Mouse (Mus musculus) midbrain, embryonic 13.5 days (tissue): ENCODE data around the gene Gm49396. TPM values are rescaled to one million over a fixed set of nuclear protein-coding genes. Genes with fewer than 3 reads are reported as not detected.
A peak's percentile ranks its signal among the peaks of the same experiment; 100 is the strongest.

Experiments
- ATAC-seq: fragments of 200-750 bp; cut with Nextera tagmentation; 2 replicates; pipeline ENCODE4 v1.8.0; 2017; ENCODE audit warnings: mild to moderate bottlenecking, moderate TSS enrichment, moderate library complexity
- H3K27ac ChIP-seq: fragments of 300-500 bp; sonication (generic); 2 replicates; pipeline ENCODE4 v1.5.1; 2015; ENCODE audit warnings: inconsistent platforms, mild to moderate bottlenecking, moderate library complexity
- H3K27me3 ChIP-seq: fragments of 300-500 bp; sonication (generic); 2 replicates; pipeline ENCODE4 v1.6.1; 2015; ENCODE audit warnings: mild to moderate bottlenecking, inconsistent platforms
- H3K36me3 ChIP-seq: fragments of 300-500 bp; sonication (generic); 2 replicates; pipeline ENCODE4 v1.6.1; 2015; ENCODE audit warnings: mild to moderate bottlenecking, inconsistent platforms
- H3K4me1 ChIP-seq: fragments of 300-500 bp; sonication (generic); replicated peaks from 2 replicates; pipeline ENCODE4 v1.6.1; 2015; ENCODE audit warnings: inconsistent platforms
- H3K4me2 ChIP-seq: fragments of 300-500 bp; sonication (generic); replicated peaks from 2 replicates; pipeline ENCODE4 v1.6.1; 2015; ENCODE audit warnings: moderate library complexity, mild to moderate bottlenecking, inconsistent platforms
- H3K4me3 ChIP-seq: fragments of 300-500 bp; sonication (generic); replicated peaks from 2 replicates; pipeline ENCODE4 v1.5.1; 2015; ENCODE audit warnings: mild to moderate bottlenecking, inconsistent platforms
- H3K9ac ChIP-seq: fragments of 300-500 bp; sonication (generic); replicated peaks from 2 replicates; pipeline ENCODE4 v1.6.1; 2015; ENCODE audit warnings: mild to moderate bottlenecking, inconsistent platforms
- H3K9me3 ChIP-seq: fragments of 300-500 bp; sonication (generic); 2 replicates; pipeline ENCODE4 v1.6.1; 2016; ENCODE audit warnings: mild to moderate bottlenecking, inconsistent platforms
- WGBS: fragments of 180-500 bp; shearing (Covaris S2); methylation state at CpG from one replicate; pipeline ENCODE4 v1.1.7; 2015; 5-methylcytosine and 5-hydroxymethylcytosine counted together
- polyA plus RNA-seq: library from polyadenylated mRNA; unstranded; fragments of >200 nt; fragmentation: Nextera tagmentation; extraction: Ambion mirVana; gene quantifications from 2 replicates; pipeline ENCODE4 v1.2.1, GENCODE M21; 2015

The Gm49396 gene
- 20.7 and 22.6 TPM in 2 replicates for polyA plus RNA-seq

DNA sequence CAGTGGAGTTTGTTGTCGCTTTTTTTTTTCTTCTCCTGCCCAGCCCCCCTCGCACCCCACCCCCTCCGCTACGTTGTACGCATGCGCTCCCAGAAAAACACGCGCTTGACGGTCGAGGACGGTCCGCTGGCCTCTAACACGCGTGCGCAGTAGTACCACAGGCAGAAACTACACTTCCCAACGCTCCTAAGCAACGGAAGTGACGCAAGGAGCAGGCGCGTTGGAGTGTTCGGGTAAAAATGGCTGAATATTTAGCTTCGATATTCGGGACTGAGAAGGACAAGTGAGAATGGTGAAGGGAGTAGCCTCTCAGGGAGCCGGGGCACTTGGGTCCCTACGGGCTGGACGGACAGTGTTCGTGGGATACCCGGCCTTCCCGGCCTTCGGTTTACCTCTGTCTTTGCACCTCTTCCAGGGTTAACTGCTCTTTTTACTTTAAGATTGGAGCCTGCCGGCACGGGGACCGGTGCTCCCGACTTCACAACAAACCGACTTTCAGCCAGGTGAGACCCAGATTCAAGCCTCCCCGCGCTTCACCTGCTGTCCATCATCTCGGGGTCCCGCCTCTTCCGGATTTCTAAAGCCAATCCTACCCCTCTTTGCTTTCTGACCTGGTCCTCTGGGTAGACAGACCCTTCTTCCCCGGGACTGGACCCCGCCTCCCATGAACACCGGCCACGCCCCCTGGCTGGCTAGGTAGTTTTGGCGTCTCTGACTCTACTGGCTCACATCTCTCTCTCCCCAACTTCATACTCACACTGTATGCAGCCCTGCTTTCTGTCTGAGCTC is at the start of gene Gm49396, which contains the start of the genes U2af1l4 and Psenen:
Gene Gm49396 (plus strand): TSS at position 228 of the 789 bp plus-strand sequence.
Gene U2af1l4 (plus strand): TSS at position 185 of the 789 bp plus-strand sequence.
Gene Psenen (minus strand): TSS at position 511 of the 789 bp plus-strand sequence.
- peak within 1 kb of the TSS; percentile 91 for H3K27ac ChIP-seq

DNA sequence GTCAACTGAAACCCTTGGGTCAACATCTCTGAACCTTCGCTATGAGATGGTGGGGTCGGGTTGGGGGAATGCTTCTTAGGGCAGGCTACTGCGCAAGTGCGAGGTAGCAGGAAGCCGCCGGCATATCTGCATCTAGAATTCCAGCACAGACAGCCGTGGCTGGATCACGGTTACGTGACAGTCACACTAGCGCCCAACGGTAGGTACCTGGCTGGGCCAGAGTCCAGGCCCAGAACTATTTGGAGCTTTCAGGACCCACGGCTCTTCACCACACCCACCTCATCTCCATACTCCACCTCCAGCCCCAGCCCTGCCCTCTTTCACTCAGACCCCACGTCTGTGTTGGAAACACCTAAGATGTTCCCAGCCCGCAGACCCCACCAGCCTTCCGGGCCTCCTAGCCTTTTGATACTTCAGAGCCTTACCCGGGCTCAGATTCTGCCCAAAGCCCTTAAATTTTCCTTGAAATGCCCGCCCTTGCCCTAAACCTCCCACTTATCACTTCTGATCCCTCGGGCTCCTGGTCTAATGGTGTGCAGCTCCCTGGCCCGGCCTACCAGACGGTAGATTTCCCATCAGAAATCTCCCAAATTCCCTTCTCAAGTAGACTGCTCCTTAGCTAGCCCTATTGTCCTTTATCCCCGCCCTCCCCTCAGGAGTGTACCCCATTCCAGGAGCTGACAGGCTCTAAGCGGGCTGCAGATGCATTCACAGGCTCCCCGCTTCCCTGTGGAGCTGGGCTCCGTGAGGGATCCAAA is 48.0 kb upstream of the Gm49396 start:
- WGBS, result 61% methylated on average over 24 of the region's 24 CpGs
- ATAC-seq, result no peak

More for the DNA sequence above, at the start of gene Gm49396, which contains the start of the genes U2af1l4 and Psenen:
- Histone ChIP-seq H3K4me1 (peaks cover 29% of the 10 kb centered on the region), H3K9ac (peak within 1 kb of the TSS; percentile 82), H3K27me3 (no peaks in the 10 kb centered on the region), H3K36me3 (peaks cover 31% of the 10 kb centered on the region), H3K9me3 (no peaks in the 10 kb centered on the region), H3K4me2 (peak within 1 kb of the TSS; percentile 89), H3K4me3 (peak within 1 kb of the TSS; percentile 83)
- peak; percentile 87 for ATAC-seq
- WGBS, result under 1% methylated on average over 45 of the region's 45 CpGs

DNA sequence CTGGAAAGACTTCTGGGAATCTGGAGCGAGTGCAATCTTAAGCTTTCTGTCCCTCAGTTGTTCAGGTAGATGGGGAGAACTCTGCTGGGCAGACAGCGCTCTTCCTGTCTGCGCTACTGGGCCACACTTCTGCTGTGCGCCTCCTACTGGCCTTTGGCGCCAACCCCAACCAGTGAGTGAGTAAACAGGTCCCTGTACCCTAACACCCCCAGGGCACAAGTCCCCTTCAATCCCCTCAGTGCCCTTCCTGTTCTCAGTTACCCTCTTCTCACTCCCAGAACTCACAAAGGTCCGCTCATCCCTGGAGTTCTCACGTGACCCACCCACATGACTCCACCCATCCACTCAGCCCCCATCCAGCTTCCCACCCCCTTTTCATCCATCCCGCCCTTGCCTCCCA is 44.8 kb upstream of the Gm49396 start:
- no peak overlapping the region for H3K4me3 ChIP-seq
- no peak overlapping the region for H3K9ac ChIP-seq
- H3K27ac ChIP-seq, result no peak overlapping the region
- H3K36me3 ChIP-seq, result peaks cover 13% of the 10 kb centered on the region
- 45% methylated on average over 8 of the region's 8 CpGs for WGBS
- no peaks in the 10 kb centered on the region for H3K9me3 ChIP-seq
- no peak for ATAC-seq
- no peak overlapping the region for H3K4me2 ChIP-seq
- no peaks in the 10 kb centered on the region; the same call in 1 of the 2 replicates for H3K27me3 ChIP-seq
- H3K4me1 ChIP-seq, result peaks cover 11% of the 10 kb centered on the region

More for the DNA sequence above, 48.0 kb upstream of the Gm49396 start:
- Histone ChIP-seq H3K27me3 (no peaks in the 10 kb centered on the region; the same call in 1 of the 2 replicates), H3K36me3 (no peaks in the 10 kb centered on the region), H3K4me1 (peaks cover 3% of the 10 kb centered on the region; the same call in 1 of the 2 replicates), H3K9ac (no peak overlapping the region), H3K9me3 (no peaks in the 10 kb centered on the region), H3K4me2 (no peak overlapping the region), H3K27ac (no peak overlapping the region), H3K4me3 (no peak overlapping the region)

DNA sequence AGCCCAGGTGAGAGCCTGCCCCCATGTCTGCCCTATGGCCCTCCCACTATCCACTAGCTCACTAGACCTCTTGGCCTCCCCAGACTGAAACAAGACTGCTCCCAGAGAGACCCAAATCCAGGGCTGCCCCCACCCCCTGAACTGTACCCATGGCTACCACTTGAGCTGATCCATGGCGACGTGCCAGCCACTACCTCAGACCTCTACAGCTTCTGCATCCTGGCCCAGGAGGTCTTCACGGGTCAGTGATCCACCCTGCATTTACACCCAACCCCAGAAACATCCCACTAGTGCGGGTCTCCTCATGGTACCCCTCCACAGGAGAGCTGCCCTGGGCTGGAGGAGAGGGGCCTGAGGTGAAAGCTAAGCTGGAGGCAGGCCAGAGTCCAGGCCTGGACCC is 42.7 kb upstream of the Gm49396 start:
- H3K4me3 ChIP-seq, result no peak overlapping the region

DNA sequence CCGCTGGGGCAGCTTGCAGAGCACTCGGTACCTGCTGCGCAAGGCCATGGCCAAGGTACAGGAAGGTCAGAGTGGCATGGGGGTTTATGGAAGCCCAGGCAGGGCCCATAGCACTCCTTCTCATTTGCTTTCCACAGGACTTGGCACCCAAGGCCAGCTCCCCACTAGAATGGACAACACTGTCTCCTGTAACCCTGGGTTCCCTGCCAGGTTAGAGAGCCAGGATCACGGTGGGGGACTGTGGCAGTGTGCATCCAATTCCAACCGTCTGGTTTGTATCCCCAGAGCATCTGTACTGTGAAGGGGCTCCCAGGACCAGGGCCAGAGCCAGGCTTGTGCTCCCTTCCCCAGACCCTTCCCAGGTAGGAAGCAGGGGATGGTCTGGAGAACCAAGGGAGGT is 42.3 kb upstream of the Gm49396 start:
- Histone ChIP-seq H3K27me3 (no peaks in the 10 kb centered on the region; the same call in 1 of the 2 replicates), H3K4me3 (no peak overlapping the region), H3K9ac (no peak overlapping the region; the same call in 1 of the 2 replicates), H3K27ac (no peak overlapping the region), H3K4me1 (peaks cover 17% of the 10 kb centered on the region), H3K9me3 (no peaks in the 10 kb centered on the region), H3K4me2 (no peak overlapping the region), H3K36me3 (peaks cover 36% of the 10 kb centered on the region)
- WGBS, result 63% methylated on average over 5 of the region's 5 CpGs
- peak; percentile 29; the same call in 1 of the 2 replicates for ATAC-seq

More for the DNA sequence above, 42.7 kb upstream of the Gm49396 start:
- no peak overlapping the region for H3K4me2 ChIP-seq
- no peaks in the 10 kb centered on the region for H3K9me3 ChIP-seq
- no peaks in the 10 kb centered on the region; the same call in 1 of the 2 replicates for H3K27me3 ChIP-seq
- 46% methylated on average over 4 of the region's 4 CpGs for WGBS
- peak overlapping the region; percentile 14; the same call in 1 of the 2 replicates for H3K9ac ChIP-seq
- peak; percentile 10 for ATAC-seq
- H3K36me3 ChIP-seq, result peaks cover 32% of the 10 kb centered on the region
- peaks cover 14% of the 10 kb centered on the region for H3K4me1 ChIP-seq
- no peak overlapping the region for H3K27ac ChIP-seq

DNA sequence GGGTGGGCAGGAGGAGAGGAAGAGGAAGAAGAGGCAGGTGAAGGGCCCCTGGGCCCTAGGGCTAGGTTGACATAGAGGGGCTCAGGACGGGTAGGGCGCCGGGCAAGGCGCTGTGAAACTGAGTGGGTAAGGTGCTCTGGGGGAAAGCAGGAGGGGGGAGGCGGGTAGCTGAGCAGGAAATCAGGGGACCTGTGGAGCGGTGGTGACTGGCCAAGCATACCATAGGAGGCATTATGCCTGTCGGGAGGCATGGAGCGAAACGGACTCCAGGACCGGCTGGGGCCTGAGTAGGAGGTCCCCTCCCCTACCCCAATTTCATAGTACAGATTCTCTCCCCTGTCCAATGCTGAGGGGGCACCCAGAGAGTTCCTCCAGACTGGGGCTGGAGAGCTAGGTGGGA is 40.3 kb upstream of the Gm49396 start:
- Histone ChIP-seq H3K27me3 (no peaks in the 10 kb centered on the region; the same call in 1 of the 2 replicates), H3K9ac (no peak overlapping the region), H3K36me3 (peaks cover 57% of the 10 kb centered on the region), H3K4me1 (peaks cover 30% of the 10 kb centered on the region), H3K9me3 (no peaks in the 10 kb centered on the region), H3K4me2 (no peak overlapping the region), H3K27ac (peak overlapping the region; percentile 10; the same call in 1 of the 2 replicates), H3K4me3 (no peak overlapping the region)
- 78% methylated on average over 10 of the region's 10 CpGs for WGBS
- ATAC-seq, result no peak

- H3K9me3 ChIP-seq, result no peaks in the 10 kb centered on the region
- no peak for ATAC-seq
- no peak overlapping the region for H3K9ac ChIP-seq
- peaks cover 73% of the 10 kb centered on the region for H3K36me3 ChIP-seq
- no peaks in the 10 kb centered on the region for H3K27me3 ChIP-seq
- no peak overlapping the region for H3K4me2 ChIP-seq
- no peak overlapping the region for H3K4me3 ChIP-seq
- H3K27ac ChIP-seq, result no peak overlapping the region
- peaks cover 30% of the 10 kb centered on the region for H3K4me1 ChIP-seq
- 84% methylated on average over 6 of the region's 6 CpGs for WGBS
Observed at GRCm38 (mm10) chr7:30524487-30524886, 38.7 kb upstream of the Gm49396 start.

DNA sequence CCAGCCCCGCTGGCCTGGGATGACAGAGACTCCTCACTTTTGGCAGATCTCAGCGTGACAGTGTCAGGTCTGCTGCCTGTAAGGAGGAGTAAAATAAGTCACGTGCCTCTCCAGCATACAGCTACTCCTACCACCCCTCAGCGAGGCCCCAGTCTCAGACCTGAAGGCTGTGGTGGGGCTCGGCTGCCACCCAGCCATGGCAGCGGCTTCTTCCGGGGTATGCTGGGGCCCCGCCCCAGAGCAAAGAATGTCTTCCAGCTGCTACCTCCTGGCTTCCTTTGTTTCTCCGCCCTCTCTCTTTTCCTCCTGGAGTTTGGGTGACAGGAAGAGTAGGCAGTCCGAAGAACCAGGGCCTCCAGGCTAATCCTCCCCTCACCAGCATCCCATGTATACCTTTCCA is 37.2 kb upstream of the Gm49396 start:
- no peaks in the 10 kb centered on the region for H3K27me3 ChIP-seq
- no peak overlapping the region; the same call in 1 of the 2 replicates for H3K9ac ChIP-seq
- no peak overlapping the region for H3K4me2 ChIP-seq
- peaks cover 87% of the 10 kb centered on the region for H3K36me3 ChIP-seq
- no peak overlapping the region for H3K27ac ChIP-seq
- H3K4me3 ChIP-seq, result no peak overlapping the region
- ATAC-seq, result no peak
- peaks cover 25% of the 10 kb centered on the region for H3K4me1 ChIP-seq
- 36% methylated on average over 10 of the region's 10 CpGs for WGBS
- H3K9me3 ChIP-seq, result no peaks in the 10 kb centered on the region

GRCm38 (mm10) chr7:30526399-30526798 is 36.7 kb upstream of the Gm49396 start:
- Histone ChIP-seq H3K36me3 (peaks cover 92% of the 10 kb centered on the region), H3K4me1 (peaks cover 29% of the 10 kb centered on the region), H3K9me3 (no peaks in the 10 kb centered on the region), H3K9ac (peak overlapping the region; percentile 53), H3K4me2 (no peak overlapping the region), H3K4me3 (no peak overlapping the region), H3K27ac (no peak overlapping the region), H3K27me3 (no peaks in the 10 kb centered on the region)
- 31% methylated on average over 17 of the region's 17 CpGs for WGBS
- no peak for ATAC-seq

DNA sequence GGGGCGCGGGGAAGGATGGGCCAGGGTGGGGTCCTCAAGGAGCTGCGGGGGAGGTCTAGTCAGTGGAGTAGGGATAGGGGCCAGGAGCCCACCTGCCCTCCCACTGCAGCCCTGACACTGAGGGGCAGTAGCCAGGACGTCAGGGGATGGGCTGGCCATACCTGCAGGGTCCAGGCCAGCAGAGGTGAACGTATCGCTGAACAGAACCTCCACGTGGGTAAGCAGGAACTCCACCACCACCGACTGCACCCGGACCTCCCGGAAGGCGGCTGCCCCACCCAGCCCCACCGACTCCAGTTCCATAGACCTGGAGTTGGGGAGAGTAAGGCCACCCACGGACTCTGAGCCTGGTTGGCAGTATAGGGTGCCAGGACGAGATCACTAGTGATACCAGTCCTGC is 36.2 kb upstream of the Gm49396 start:
- WGBS, result 83% methylated on average over 14 of the region's 14 CpGs
- H3K36me3 ChIP-seq, result peaks cover 98% of the 10 kb centered on the region
- H3K27me3 ChIP-seq, result no peaks in the 10 kb centered on the region
- H3K4me3 ChIP-seq, result no peak overlapping the region
- H3K27ac ChIP-seq, result no peak overlapping the region
- H3K9me3 ChIP-seq, result no peaks in the 10 kb centered on the region
- H3K9ac ChIP-seq, result peak overlapping the region; percentile 53
- no peak; the same call in 1 of the 2 replicates for ATAC-seq
- H3K4me2 ChIP-seq, result no peak overlapping the region
- peaks cover 35% of the 10 kb centered on the region for H3K4me1 ChIP-seq

DNA sequence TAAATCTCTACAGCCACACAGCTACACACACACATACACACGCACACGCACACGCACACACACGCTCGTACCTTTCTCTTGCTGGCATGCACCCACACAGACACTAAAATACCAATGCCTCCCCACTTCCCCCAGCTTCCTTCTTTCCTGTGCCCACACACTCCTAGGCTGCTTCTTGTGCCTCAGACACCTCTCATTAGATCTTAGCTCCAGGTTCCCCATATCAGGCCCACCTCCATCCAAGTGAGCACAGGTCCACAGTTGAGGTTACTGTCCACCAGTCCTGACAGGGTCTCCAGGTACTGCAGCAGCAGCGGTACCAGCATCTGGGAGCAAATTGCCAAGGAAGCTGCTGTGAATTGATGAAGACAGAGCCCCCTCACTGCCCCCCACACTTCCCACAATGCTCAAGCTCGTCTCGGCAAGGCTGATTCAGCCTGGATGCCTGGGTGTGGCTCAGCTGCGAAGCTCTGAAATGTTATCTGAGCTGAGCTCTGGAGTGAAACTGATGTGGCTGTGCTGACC is 31.8 kb upstream of the Gm49396 start:
- H3K4me3 ChIP-seq, result 0 out of 2 replicates have a peak overlapping the region, but pooled peaks have one; percentile 83

More for the DNA sequence above, 31.8 kb upstream of the Gm49396 start:
- Histone ChIP-seq H3K4me1 (peaks cover 51% of the 10 kb centered on the region), H3K4me2 (peak overlapping the region; percentile 94), H3K36me3 (peaks cover 68% of the 10 kb centered on the region), H3K9me3 (no peaks in the 10 kb centered on the region), H3K9ac (peak overlapping the region; percentile 93), H3K27me3 (no peaks in the 10 kb centered on the region), H3K27ac (0 out of 2 replicates have a peak overlapping the region, but pooled peaks have one; percentile 5)
- WGBS, result 91% methylated on average over 9 of the region's 9 CpGs
- ATAC-seq, result no peak
